Mouse (Mus musculus) liver, postnatal 0 days (tissue): ENCODE results near the gene Rexo5. TPM values are rescaled to one million over a fixed set of nuclear protein-coding genes. Genes with fewer than 3 reads are reported as not detected.

Experiments
- ATAC-seq: fragments of 200-750 bp; cut with Nextera tagmentation; 2 replicates; pipeline ENCODE4 v1.8.0; 2017; ENCODE audit warnings: mild to moderate bottlenecking, moderate library complexity
- DNase-seq: peaks from one replicate; pipeline ENCODE4 v3.0.0-alpha.2; 2016
- H3K27ac ChIP-seq: fragments of 300-500 bp; sonication (generic); 2 replicates; pipeline ENCODE4 v1.5.1; 2014; ENCODE audit warnings: antibody characterized with exemption, moderate library complexity, mild to moderate bottlenecking, low read depth
- H3K27me3 ChIP-seq: fragments of 300-500 bp; sonication (generic); 2 replicates; pipeline ENCODE4 v1.6.1; 2014; ENCODE audit warnings: low read length, control low read depth, mixed read lengths; ENCODE audit not compliant: insufficient read depth
- H3K36me3 ChIP-seq: fragments of 300-500 bp; sonication (generic); replicated peaks from 2 replicates; pipeline ENCODE4 v1.6.1; 2014; ENCODE audit warnings: mild to moderate bottlenecking, control low read depth, low read length, moderate library complexity, mixed read lengths; ENCODE audit not compliant: insufficient read depth
- H3K4me1 ChIP-seq: fragments of 300-500 bp; sonication (generic); 2 replicates; pipeline ENCODE4 v1.6.1; 2014; ENCODE audit warnings: antibody characterized with exemption, mild to moderate bottlenecking, control low read depth; ENCODE audit not compliant: insufficient read depth
- H3K4me2 ChIP-seq: fragments of 300-500 bp; sonication (generic); 2 replicates; pipeline ENCODE4 v1.6.1; 2014; ENCODE audit warnings: low read depth, mild to moderate bottlenecking, low read length, moderate library complexity, mixed read lengths
- H3K4me3 ChIP-seq: fragments of 300-500 bp; sonication (generic); 2 replicates; pipeline ENCODE4 v1.5.1; 2014; ENCODE audit warnings: low read depth, low read length
- H3K9ac ChIP-seq: fragments of 300-500 bp; sonication (generic); replicated peaks from 2 replicates; pipeline ENCODE4 v1.6.1; 2014; ENCODE audit warnings: mild to moderate bottlenecking, moderate library complexity
- H3K9me3 ChIP-seq: fragments of 300-500 bp; sonication (generic); 2 replicates; pipeline ENCODE4 v1.6.1; 2016; ENCODE audit warnings: mild to moderate bottlenecking, control low read depth, low read length, mixed read lengths
- CTCF ChIP-seq: sonication (generic); IDR thresholded peaks from 2 replicates; pipeline ENCODE4 v1.5.1; 2016; ENCODE audit warnings: antibody characterized with exemption, low read depth
- EP300 ChIP-seq: IDR thresholded peaks from 2 replicates; pipeline ENCODE4 v1.6.1; 2016; ENCODE audit warnings: antibody characterized with exemption, low read depth, mild to moderate bottlenecking
- WGBS: fragments of 180-500 bp; shearing (Covaris S2); extraction: QIAGEN DNeasy Blood & Tissue Kit; methylation state at CpG from one replicate; pipeline ENCODE4 v1.1.7; 2014; ENCODE audit not compliant: insufficient replicate concordance; 5-methylcytosine and 5-hydroxymethylcytosine counted together
- polyA plus RNA-seq: library from polyadenylated mRNA; unstranded; fragments of >200 nt; fragmentation: Nextera tagmentation; extraction: Ambion mirVana; gene quantifications from 2 replicates; pipeline ENCODE4 v1.2.1, GENCODE M21; 2015

Gene Rexo5
- polyA plus RNA-seq, 1 experiment from 2014 or later = 5.1 TPM

DNA sequence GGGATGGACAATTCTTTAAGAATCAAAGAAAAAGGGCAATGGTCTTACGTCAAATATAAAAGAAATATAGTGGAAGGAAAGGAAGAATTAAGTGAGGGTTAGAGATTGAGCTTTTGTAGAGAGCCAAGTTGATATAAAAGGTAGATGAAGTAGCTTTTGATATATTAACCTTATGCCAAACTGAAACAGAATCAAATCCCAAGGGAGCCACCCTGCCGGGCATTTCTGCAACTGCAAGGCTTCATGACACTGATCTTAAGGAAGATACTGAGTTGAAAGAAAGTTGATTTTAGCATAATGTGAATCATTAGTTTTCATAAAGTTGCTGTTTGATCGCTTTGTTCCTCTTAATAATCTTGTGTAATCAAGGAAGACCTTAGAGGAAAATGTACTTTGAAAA is 4.8 kb upstream of the Rexo5 start:
- no peak overlapping the region for H3K9ac ChIP-seq
- no peak overlapping the region for H3K4me3 ChIP-seq
- 76% methylated on average over 3 of the region's 3 CpGs for WGBS
- H3K27ac ChIP-seq = no peak overlapping the region
- peaks cover 31% of the 10 kb centered on the region for H3K36me3 ChIP-seq
- H3K27me3 ChIP-seq = no peaks in the 10 kb centered on the region
- peaks cover 5% of the 10 kb centered on the region; the same call in 1 of the 2 replicates for H3K4me1 ChIP-seq
- TF ChIP-seq CTCF (peak; percentile 17), EP300 (no peak)
- no peaks in the 10 kb centered on the region for H3K9me3 ChIP-seq
- no peak overlapping the region for H3K4me2 ChIP-seq
- DNase-seq = no peak
- ATAC-seq = no peak

- H3K27ac ChIP-seq = peak overlapping the region; percentile 77
- no peak for DNase-seq
- no peaks in the 10 kb centered on the region for H3K27me3 ChIP-seq
- peak overlapping the region; percentile 92 for H3K4me2 ChIP-seq
- no peaks in the 10 kb centered on the region for H3K9me3 ChIP-seq
- ATAC-seq = peak; percentile 59
- TF ChIP-seq CTCF = no peak
- no peak for TF ChIP-seq EP300
- peaks cover 11% of the 10 kb centered on the region for H3K4me1 ChIP-seq
- H3K36me3 ChIP-seq = peaks cover 6% of the 10 kb centered on the region; the same call in 1 of the 2 replicates
- 1% methylated on average over 21 of the region's 21 CpGs for WGBS
- H3K4me3 ChIP-seq = peak overlapping the region; percentile 93
- peak overlapping the region; percentile 71 for H3K9ac ChIP-seq
These were observed 439 bp downstream of the Rexo5 start for GRCm38 (mm10) chr7:119794251-119794638.

- H3K27ac ChIP-seq = no peak overlapping the region; the same call in 1 of the 2 replicates
- ATAC-seq (no peak), DNase-seq (no peak)
- peaks cover 11% of the 10 kb centered on the region for H3K4me1 ChIP-seq
- no peaks in the 10 kb centered on the region for H3K27me3 ChIP-seq
- no peaks in the 10 kb centered on the region for H3K36me3 ChIP-seq
- no peaks in the 10 kb centered on the region for H3K9me3 ChIP-seq
- TF ChIP-seq CTCF (no peak), EP300 (no peak)
- peak overlapping the region; percentile 53; the same call in 1 of the 2 replicates for H3K9ac ChIP-seq
- peak overlapping the region; percentile 67 for H3K4me2 ChIP-seq
- H3K4me3 ChIP-seq = peak overlapping the region; percentile 40
These were observed 1.5 kb downstream of the Rexo5 start for GRCm38 (mm10) chr7:119795311-119795710.

GRCm38 (mm10) chr7:119800488-119800887 is 6.7 kb downstream of the Rexo5 start:
- peak; percentile 51 for TF ChIP-seq CTCF
- TF ChIP-seq EP300 = no peak
- no peak for DNase-seq
- H3K9ac ChIP-seq = no peak overlapping the region
- H3K4me1 ChIP-seq = no peaks in the 10 kb centered on the region; the same call in 1 of the 2 replicates
- no peak overlapping the region for H3K4me2 ChIP-seq
- no peak overlapping the region for H3K4me3 ChIP-seq
- no peaks in the 10 kb centered on the region for H3K9me3 ChIP-seq
- peaks cover 3% of the 10 kb centered on the region; the same call in 1 of the 2 replicates for H3K36me3 ChIP-seq
- no peaks in the 10 kb centered on the region for H3K27me3 ChIP-seq
- ATAC-seq = no peak
- H3K27ac ChIP-seq = no peak overlapping the region
- 87% methylated on average over 3 of the region's 3 CpGs for WGBS

- ATAC-seq = no peak
- Histone ChIP-seq H3K27ac (no peak overlapping the region), H3K27me3 (no peaks in the 10 kb centered on the region), H3K9ac (no peak overlapping the region), H3K4me2 (no peak overlapping the region), H3K9me3 (no peaks in the 10 kb centered on the region), H3K4me3 (no peak overlapping the region), H3K4me1 (no peaks in the 10 kb centered on the region), H3K36me3 (peaks cover 3% of the 10 kb centered on the region; the same call in 1 of the 2 replicates)
- DNase-seq = no peak
- TF ChIP-seq EP300 (no peak), CTCF (no peak)
- 72% methylated on average over 3 of the region's 3 CpGs for WGBS
These were observed 7.2 kb downstream of the Rexo5 start for GRCm38 (mm10) chr7:119800991-119801390.

- Histone ChIP-seq H3K36me3 (peaks cover 16% of the 10 kb centered on the region), H3K27ac (no peak overlapping the region), H3K4me2 (no peak overlapping the region), H3K9ac (no peak overlapping the region), H3K9me3 (no peaks in the 10 kb centered on the region), H3K4me1 (no peaks in the 10 kb centered on the region), H3K27me3 (no peaks in the 10 kb centered on the region), H3K4me3 (no peak overlapping the region)
- WGBS = 91% methylated on average over 5 of the region's 5 CpGs
- ATAC-seq = no peak
- DNase-seq = no peak
- TF ChIP-seq EP300 = no peak
- no peak for TF ChIP-seq CTCF
These were observed 13.6 kb downstream of the Rexo5 start for GRCm38 (mm10) chr7:119807396-119807795.

DNA sequence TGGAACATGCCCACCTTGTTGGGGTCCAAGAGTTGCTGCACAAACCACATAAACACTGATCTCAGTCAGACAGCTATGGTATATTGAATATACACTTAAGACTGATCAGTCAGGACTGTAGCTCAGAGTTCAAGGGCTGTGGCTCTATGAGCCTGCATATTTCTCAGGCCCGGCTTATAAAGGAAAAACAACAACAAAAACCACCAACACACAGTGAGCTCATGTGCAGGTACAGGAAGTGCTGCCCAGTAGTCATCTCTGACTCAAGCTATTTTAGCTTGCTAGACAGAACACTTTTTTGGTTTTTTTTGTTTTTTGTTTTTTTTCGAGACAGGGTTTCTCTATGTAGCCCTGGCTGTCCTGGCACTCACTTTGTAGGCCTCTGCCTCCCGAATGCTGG is 14.9 kb downstream of the Rexo5 start:
- Histone ChIP-seq H3K27ac (no peak overlapping the region), H3K27me3 (no peaks in the 10 kb centered on the region), H3K9me3 (no peaks in the 10 kb centered on the region), H3K4me1 (no peaks in the 10 kb centered on the region), H3K4me2 (no peak overlapping the region), H3K9ac (no peak overlapping the region), H3K4me3 (no peak overlapping the region), H3K36me3 (peaks cover 16% of the 10 kb centered on the region)
- WGBS = 87% methylated on average over 3 of the region's 3 CpGs
- DNase-seq (no peak), ATAC-seq (no peak)
- TF ChIP-seq CTCF (no peak), EP300 (no peak)
